Mouse (Mus musculus): ENCODE measurements around the gene Chac1. TPM values are rescaled to one million over a fixed set of nuclear protein-coding genes. Genes with fewer than 3 reads are reported as not detected.

Gene Chac1
- polyA plus RNA-seq, 1 experiment from 2014 or later, result 0.90 TPM

- 71% methylated on average over 7 of the region's 7 CpGs for WGBS
- Histone ChIP-seq H3K27me3 (ENCODE audit: control insufficient read depth, insufficient read depth, low read length) (peaks cover 13% of the 10 kb centered on the region), H3K9ac (ENCODE audit: low read length) (no peak overlapping the region), H3K9me3 (ENCODE audit: control insufficient read depth, low read length) (no peaks in the 10 kb centered on the region), H3K4me1 (replicated peaks; ENCODE audit: control insufficient read depth, insufficient read depth, low read length) (no peaks in the 10 kb centered on the region; the same call in 1 of the 2 replicates), H3K36me3 (ENCODE audit: control insufficient read depth, insufficient read depth, low read length) (no peaks in the 10 kb centered on the region), H3K4me3 (ENCODE audit: low read depth, low read length) (no peak overlapping the region), H3K4me2 (ENCODE audit: low read depth, low read length, severe bottlenecking) (no peak overlapping the region), H3K27ac (ENCODE audit: low read depth, low read length) (no peak overlapping the region)
- ATAC-seq (replicated peaks; ENCODE audit: low FRiP score), result no peak
- no peak for DNase-seq (ENCODE audit: low spot score)
Observed at GRCm38 (mm10) chr2:119334964-119335525, 16.0 kb upstream of the Chac1 start.

- no peak overlapping the region for H3K9ac ChIP-seq (ENCODE audit: low read length)
- no peaks in the 10 kb centered on the region; the same call in 1 of the 2 replicates for H3K4me1 ChIP-seq (replicated peaks; ENCODE audit: control insufficient read depth, insufficient read depth, low read length)
- no peak overlapping the region for H3K4me3 ChIP-seq (ENCODE audit: low read depth, low read length)
- ATAC-seq (replicated peaks; ENCODE audit: low FRiP score), result no peak
- H3K9me3 ChIP-seq (ENCODE audit: control insufficient read depth, low read length), result no peaks in the 10 kb centered on the region
- no peaks in the 10 kb centered on the region for H3K36me3 ChIP-seq (ENCODE audit: control insufficient read depth, insufficient read depth, low read length)
- H3K4me2 ChIP-seq (ENCODE audit: low read depth, low read length, severe bottlenecking), result no peak overlapping the region
- no peak for DNase-seq (ENCODE audit: low spot score)
- 91% methylated on average over 1 of the region's 1 CpGs for WGBS
- peaks cover 8% of the 10 kb centered on the region for H3K27me3 ChIP-seq (ENCODE audit: control insufficient read depth, insufficient read depth, low read length)
- no peak overlapping the region for H3K27ac ChIP-seq (ENCODE audit: low read depth, low read length)
Observed at GRCm38 (mm10) chr2:119335535-119335934, 15.5 kb upstream of the Chac1 start.

DNA sequence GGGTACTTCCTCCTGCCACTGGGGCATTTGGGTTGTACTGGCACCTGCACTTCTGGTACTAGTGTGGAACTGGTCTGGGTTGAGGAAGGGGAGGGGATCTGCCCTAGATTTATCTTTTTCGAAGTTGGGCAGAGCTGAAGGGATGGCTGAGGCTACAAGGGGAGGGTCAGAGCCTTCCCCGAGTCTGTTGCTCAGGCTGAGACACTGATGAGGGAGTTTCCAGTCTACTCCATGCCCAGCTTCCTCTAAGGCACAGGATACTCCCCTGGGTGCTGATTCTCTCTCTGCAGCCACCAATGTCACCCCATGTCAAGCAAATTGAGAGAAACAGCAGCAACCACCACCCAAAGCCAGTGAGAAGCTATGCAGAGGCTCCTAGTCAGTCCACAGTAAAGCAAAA, 15.0 kb upstream of the Chac1 start:
- H3K9ac ChIP-seq (ENCODE audit: low read length), result no peak overlapping the region
- H3K36me3 ChIP-seq (ENCODE audit: control insufficient read depth, insufficient read depth, low read length), result no peaks in the 10 kb centered on the region
- WGBS, result 79% methylated on average over 2 of the region's 2 CpGs
- no peaks in the 10 kb centered on the region for H3K9me3 ChIP-seq (ENCODE audit: control insufficient read depth, low read length)
- H3K4me2 ChIP-seq (ENCODE audit: low read depth, low read length, severe bottlenecking), result no peak overlapping the region
- H3K4me1 ChIP-seq (replicated peaks; ENCODE audit: control insufficient read depth, insufficient read depth, low read length), result no peaks in the 10 kb centered on the region; the same call in 1 of the 2 replicates
- H3K4me3 ChIP-seq (ENCODE audit: low read depth, low read length), result no peak overlapping the region
- H3K27ac ChIP-seq (ENCODE audit: low read depth, low read length), result no peak overlapping the region
- DNase-seq (ENCODE audit: low spot score) (no peak), ATAC-seq (replicated peaks; ENCODE audit: low FRiP score) (no peak)
- peaks cover 4% of the 10 kb centered on the region for H3K27me3 ChIP-seq (ENCODE audit: control insufficient read depth, insufficient read depth, low read length)

- Histone ChIP-seq H3K9me3 (ENCODE audit: control insufficient read depth, low read length) (no peaks in the 10 kb centered on the region), H3K4me2 (ENCODE audit: low read depth, low read length, severe bottlenecking) (no peak overlapping the region), H3K27ac (ENCODE audit: low read depth, low read length) (no peak overlapping the region), H3K4me3 (ENCODE audit: low read depth, low read length) (no peak overlapping the region), H3K4me1 (replicated peaks; ENCODE audit: control insufficient read depth, insufficient read depth, low read length) (no peaks in the 10 kb centered on the region; the same call in 1 of the 2 replicates), H3K36me3 (ENCODE audit: control insufficient read depth, insufficient read depth, low read length) (no peaks in the 10 kb centered on the region), H3K9ac (ENCODE audit: low read length) (no peak overlapping the region), H3K27me3 (ENCODE audit: control insufficient read depth, insufficient read depth, low read length) (no peaks in the 10 kb centered on the region; the same call in none of the 2 replicates)
- ATAC-seq (replicated peaks; ENCODE audit: low FRiP score), result no peak
- WGBS, result 77% methylated on average over 10 of the region's 10 CpGs
- DNase-seq (ENCODE audit: low spot score), result no peak
Observed at GRCm38 (mm10) chr2:119336470-119336869, 14.6 kb upstream of the Chac1 start.

DNA sequence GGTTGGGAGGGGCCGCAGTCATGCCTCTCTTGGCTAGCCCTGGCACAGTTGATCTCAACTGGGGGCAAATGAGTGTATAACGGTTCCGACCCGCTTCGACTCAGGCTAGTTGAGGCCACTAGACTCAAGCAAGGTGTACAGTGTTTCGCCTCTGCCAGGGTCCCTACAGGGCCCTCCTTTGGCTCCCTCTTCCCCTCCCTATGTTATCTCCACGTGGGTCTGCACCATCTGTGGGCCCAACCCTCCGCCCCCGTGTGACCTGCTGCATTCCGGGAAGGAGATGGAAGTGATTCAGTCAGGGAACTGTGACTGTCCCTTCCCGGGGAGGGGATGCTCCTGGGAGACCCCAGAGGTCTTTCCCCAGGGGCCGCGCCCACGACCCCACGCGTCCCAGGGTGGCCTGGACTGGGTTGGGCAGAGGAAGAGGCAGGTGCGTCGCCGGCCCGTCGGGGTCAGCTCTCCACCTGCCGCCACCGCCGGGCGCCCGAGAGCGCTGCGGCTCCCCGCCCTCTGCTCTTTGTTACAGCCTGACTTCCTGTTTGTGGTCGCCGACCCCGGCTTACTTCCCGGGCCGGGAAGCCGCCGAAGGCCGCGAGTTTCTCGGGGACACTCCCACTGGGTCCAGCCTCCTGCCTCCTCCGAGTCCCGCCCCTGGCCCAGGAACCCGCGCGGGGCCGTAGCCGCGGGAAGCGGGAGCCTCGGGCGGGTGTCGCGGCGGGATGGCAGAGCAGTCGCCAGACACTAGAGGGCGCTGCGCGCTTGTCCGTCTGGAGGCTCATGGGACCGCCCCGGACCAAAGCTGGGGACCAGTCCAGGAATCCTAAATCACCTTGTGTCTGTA, 13.4 kb upstream of the Chac1 start:
- H3K9me3 ChIP-seq (ENCODE audit: control insufficient read depth, low read length), result no peaks in the 10 kb centered on the region
- peak overlapping the region; percentile 81 for H3K4me2 ChIP-seq (ENCODE audit: low read depth, low read length, severe bottlenecking)
- 9% methylated on average over 60 of the region's 60 CpGs for WGBS
- H3K4me1 ChIP-seq (replicated peaks; ENCODE audit: control insufficient read depth, insufficient read depth, low read length), result no peaks in the 10 kb centered on the region; the same call in 1 of the 2 replicates
- peak overlapping the region; percentile 81 for H3K9ac ChIP-seq (ENCODE audit: low read length)
- DNase-seq (ENCODE audit: low spot score) (peak; percentile 95), ATAC-seq (replicated peaks; ENCODE audit: low FRiP score) (peak; percentile 85)
- H3K27ac ChIP-seq (ENCODE audit: low read depth, low read length), result no peak overlapping the region
- H3K36me3 ChIP-seq (ENCODE audit: control insufficient read depth, insufficient read depth, low read length), result no peaks in the 10 kb centered on the region
- no peaks in the 10 kb centered on the region; the same call in 1 of the 2 replicates for H3K27me3 ChIP-seq (ENCODE audit: control insufficient read depth, insufficient read depth, low read length)
- peak overlapping the region; percentile 55 for H3K4me3 ChIP-seq (ENCODE audit: low read depth, low read length)

GRCm38 (mm10) chr2:119344537-119345138, 6.4 kb upstream of the Chac1 start:
- Histone ChIP-seq H3K27me3 (ENCODE audit: control insufficient read depth, insufficient read depth, low read length) (no peaks in the 10 kb centered on the region), H3K4me2 (ENCODE audit: low read depth, low read length, severe bottlenecking) (no peak overlapping the region), H3K36me3 (ENCODE audit: control insufficient read depth, insufficient read depth, low read length) (no peaks in the 10 kb centered on the region), H3K27ac (ENCODE audit: low read depth, low read length) (no peak overlapping the region), H3K9ac (ENCODE audit: low read length) (no peak overlapping the region), H3K4me3 (ENCODE audit: low read depth, low read length) (no peak overlapping the region), H3K4me1 (replicated peaks; ENCODE audit: control insufficient read depth, insufficient read depth, low read length) (no peaks in the 10 kb centered on the region), H3K9me3 (ENCODE audit: control insufficient read depth, low read length) (no peaks in the 10 kb centered on the region)
- DNase-seq (ENCODE audit: low spot score) (no peak), ATAC-seq (replicated peaks; ENCODE audit: low FRiP score) (no peak)
- WGBS, result 57% methylated on average over 6 of the region's 6 CpGs

DNA sequence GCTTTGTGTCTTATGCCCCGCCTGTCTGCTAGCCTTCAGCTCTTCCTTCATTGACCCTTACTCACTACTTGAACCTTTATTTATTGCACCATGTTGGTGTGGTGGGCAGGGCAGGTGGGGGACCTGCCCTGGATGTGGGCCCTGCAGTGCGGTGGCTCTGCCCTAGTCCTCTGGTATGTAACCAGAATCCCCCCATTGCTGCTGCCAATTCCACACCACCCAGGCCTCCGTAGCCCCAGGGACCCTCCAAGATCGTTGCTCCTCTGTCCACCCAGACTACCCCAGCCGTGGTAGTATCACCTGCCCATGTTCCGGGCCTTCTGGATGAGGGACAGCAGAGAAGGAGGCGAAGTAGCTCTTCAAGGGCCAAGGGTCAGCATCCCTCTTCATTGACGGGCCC, 2.7 kb downstream of the Chac1 start:
- Histone ChIP-seq H3K4me3 (ENCODE audit: low read depth, low read length) (no peak overlapping the region), H3K27me3 (ENCODE audit: control insufficient read depth, insufficient read depth, low read length) (peaks cover 5% of the 10 kb centered on the region; the same call in 1 of the 2 replicates), H3K36me3 (ENCODE audit: control insufficient read depth, insufficient read depth, low read length) (no peaks in the 10 kb centered on the region), H3K4me1 (replicated peaks; ENCODE audit: control insufficient read depth, insufficient read depth, low read length) (peaks cover 3% of the 10 kb centered on the region), H3K9me3 (ENCODE audit: control insufficient read depth, low read length) (no peaks in the 10 kb centered on the region), H3K27ac (ENCODE audit: low read depth, low read length) (no peak overlapping the region), H3K4me2 (ENCODE audit: low read depth, low read length, severe bottlenecking) (no peak overlapping the region), H3K9ac (ENCODE audit: low read length) (no peak overlapping the region)
- ATAC-seq (replicated peaks; ENCODE audit: low FRiP score) (no peak), DNase-seq (ENCODE audit: low spot score) (no peak)
- WGBS, result 89% methylated on average over 8 of the region's 8 CpGs

DNA sequence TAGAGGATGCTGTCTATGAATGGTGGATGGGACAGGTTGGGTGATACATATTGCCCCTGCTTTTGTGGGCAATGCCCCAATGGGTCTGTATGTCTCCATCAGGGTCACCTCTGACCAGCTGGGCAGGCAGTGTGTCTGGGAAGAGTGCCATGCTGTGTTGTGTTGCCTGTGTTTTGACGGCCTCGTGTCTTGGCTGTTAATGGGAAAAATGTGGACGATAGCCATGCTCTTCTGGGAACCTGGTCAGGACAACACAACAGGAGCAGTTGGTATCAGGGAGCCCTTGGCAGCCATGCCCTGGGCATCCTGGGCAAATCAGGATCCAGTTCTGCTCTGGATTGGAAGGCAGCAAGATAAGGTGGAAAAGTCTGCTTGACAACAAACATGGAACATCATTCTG, 4.1 kb downstream of the Chac1 start:
- peaks cover 4% of the 10 kb centered on the region; the same call in 1 of the 2 replicates for H3K27me3 ChIP-seq (ENCODE audit: control insufficient read depth, insufficient read depth, low read length)
- no peak overlapping the region for H3K4me2 ChIP-seq (ENCODE audit: low read depth, low read length, severe bottlenecking)
- H3K4me1 ChIP-seq (replicated peaks; ENCODE audit: control insufficient read depth, insufficient read depth, low read length), result peaks cover 3% of the 10 kb centered on the region
- DNase-seq (ENCODE audit: low spot score), result no peak
- no peak for ATAC-seq (replicated peaks; ENCODE audit: low FRiP score)
- no peak overlapping the region for H3K27ac ChIP-seq (ENCODE audit: low read depth, low read length)
- no peaks in the 10 kb centered on the region for H3K36me3 ChIP-seq (ENCODE audit: control insufficient read depth, insufficient read depth, low read length)
- H3K9me3 ChIP-seq (ENCODE audit: control insufficient read depth, low read length), result no peaks in the 10 kb centered on the region
- no peak overlapping the region for H3K9ac ChIP-seq (ENCODE audit: low read length)
- no peak overlapping the region for H3K4me3 ChIP-seq (ENCODE audit: low read depth, low read length)
- WGBS, result 82% methylated on average over 3 of the region's 3 CpGs
